Mouse (Mus musculus): ENCODE results near the gene Plekhn1. TPM values are rescaled to one million over a fixed set of nuclear protein-coding genes. Genes with fewer than 3 reads are reported as not detected.

Plekhn1 gene
- polyA plus RNA-seq, 1 experiment from 2014 or later = 27.7 TPM

- WGBS = 24% methylated on average over 2 of the region's 2 CpGs
- no peaks in the 10 kb centered on the region for H3K9me3 ChIP-seq (replicated peaks; ENCODE audit: control insufficient read depth, low read length)
- no peak for ATAC-seq (ENCODE audit: insufficient read depth, low FRiP score)
- peaks cover 64% of the 10 kb centered on the region for H3K4me1 ChIP-seq (ENCODE audit: control insufficient read depth, insufficient read depth, low read length)
- peak overlapping the region; percentile 18; the same call in 1 of the 2 replicates for H3K4me2 ChIP-seq (ENCODE audit: low read depth, low read length)
- H3K36me3 ChIP-seq (ENCODE audit: control insufficient read depth, insufficient read depth, low read length) = no peaks in the 10 kb centered on the region
- H3K27me3 ChIP-seq (ENCODE audit: control insufficient read depth, insufficient read depth, low read length) = no peaks in the 10 kb centered on the region
- no peak overlapping the region for H3K4me3 ChIP-seq (replicated peaks; ENCODE audit: low read length)
- peak overlapping the region; percentile 63; the same call in 1 of the 2 replicates for H3K27ac ChIP-seq (ENCODE audit: low read length)
- 0 out of 2 replicates have a peak overlapping the region, but pooled peaks have one; percentile 36 for H3K9ac ChIP-seq (ENCODE audit: low read length)
These were observed 41.5 kb downstream of the Plekhn1 start for GRCm38 (mm10) chr4:156193200-156193590.

DNA sequence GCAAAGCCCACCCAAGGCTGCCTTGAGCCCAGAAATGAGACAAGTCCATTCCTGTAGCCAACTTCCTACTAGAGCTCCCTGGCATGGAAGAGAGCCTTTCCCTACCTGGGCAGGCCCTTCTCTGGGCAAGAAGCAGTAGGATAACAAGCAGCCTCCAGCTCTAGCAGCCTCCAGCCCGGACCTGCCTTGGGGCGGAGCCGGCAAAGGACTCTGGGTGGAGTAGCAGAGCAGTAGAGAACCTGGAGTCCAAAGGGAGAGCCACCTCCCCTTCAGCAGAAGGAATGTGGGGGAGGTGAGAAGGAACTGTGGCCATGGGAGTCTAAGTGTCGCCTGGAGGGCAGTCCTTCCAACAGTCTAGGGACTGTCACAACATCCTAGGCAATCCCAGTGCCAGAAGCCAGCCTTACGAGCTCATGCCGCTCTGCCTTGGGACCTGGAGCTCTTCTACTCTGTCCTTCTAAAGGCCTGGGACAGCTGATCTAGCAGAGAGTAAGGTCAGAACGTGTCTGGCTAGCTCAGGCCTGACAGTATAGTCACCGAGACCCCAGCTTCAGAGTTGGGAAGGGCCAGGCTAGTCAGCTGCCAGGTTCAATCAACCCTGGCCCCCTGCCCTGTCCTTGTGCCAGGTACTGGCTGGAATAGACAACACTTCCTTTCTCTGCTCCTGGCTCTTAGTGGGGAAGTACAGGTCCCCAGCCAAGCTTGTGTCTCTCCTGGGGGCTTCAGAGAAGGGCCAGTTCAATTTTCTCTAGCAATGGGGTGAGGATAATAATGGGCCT, 42.0 kb downstream of the Plekhn1 start:
- Histone ChIP-seq H3K9me3 (replicated peaks; ENCODE audit: control insufficient read depth, low read length) (no peaks in the 10 kb centered on the region), H3K4me1 (ENCODE audit: control insufficient read depth, insufficient read depth, low read length) (peaks cover 64% of the 10 kb centered on the region), H3K9ac (ENCODE audit: low read length) (peak overlapping the region; percentile 36; the same call in 1 of the 2 replicates), H3K4me2 (ENCODE audit: low read depth, low read length) (peak overlapping the region; percentile 23), H3K27me3 (ENCODE audit: control insufficient read depth, insufficient read depth, low read length) (no peaks in the 10 kb centered on the region), H3K36me3 (ENCODE audit: control insufficient read depth, insufficient read depth, low read length) (no peaks in the 10 kb centered on the region), H3K27ac (ENCODE audit: low read length) (peak overlapping the region; percentile 63; the same call in 1 of the 2 replicates), H3K4me3 (replicated peaks; ENCODE audit: low read length) (no peak overlapping the region)
- 44% methylated on average over 8 of the region's 8 CpGs for WGBS
- peak; percentile 56; the same call in 1 of the 2 replicates for ATAC-seq (ENCODE audit: insufficient read depth, low FRiP score)

- 38% methylated on average over 6 of the region's 6 CpGs for WGBS
- ATAC-seq (ENCODE audit: insufficient read depth, low FRiP score) = peak; percentile 61
- no peaks in the 10 kb centered on the region for H3K36me3 ChIP-seq (ENCODE audit: control insufficient read depth, insufficient read depth, low read length)
- H3K27me3 ChIP-seq (ENCODE audit: control insufficient read depth, insufficient read depth, low read length) = no peaks in the 10 kb centered on the region
- peak overlapping the region; percentile 13 for H3K4me2 ChIP-seq (ENCODE audit: low read depth, low read length)
- peaks cover 46% of the 10 kb centered on the region for H3K4me1 ChIP-seq (ENCODE audit: control insufficient read depth, insufficient read depth, low read length)
- 0 out of 2 replicates have a peak overlapping the region, but pooled peaks have one; percentile 22 for H3K9ac ChIP-seq (ENCODE audit: low read length)
- 0 out of 2 replicates have a peak overlapping the region, but pooled peaks have one; percentile 39 for H3K27ac ChIP-seq (ENCODE audit: low read length)
- no peaks in the 10 kb centered on the region for H3K9me3 ChIP-seq (replicated peaks; ENCODE audit: control insufficient read depth, low read length)
- no peak overlapping the region for H3K4me3 ChIP-seq (replicated peaks; ENCODE audit: low read length)
These were observed 45.8 kb downstream of the Plekhn1 start for GRCm38 (mm10) chr4:156188811-156189323.

- Histone ChIP-seq H3K27ac (ENCODE audit: low read length) (0 out of 2 replicates have a peak overlapping the region, but pooled peaks have one; percentile 39), H3K9me3 (replicated peaks; ENCODE audit: control insufficient read depth, low read length) (no peaks in the 10 kb centered on the region), H3K36me3 (ENCODE audit: control insufficient read depth, insufficient read depth, low read length) (no peaks in the 10 kb centered on the region), H3K9ac (ENCODE audit: low read length) (0 out of 2 replicates have a peak overlapping the region, but pooled peaks have one; percentile 18), H3K4me1 (ENCODE audit: control insufficient read depth, insufficient read depth, low read length) (peaks cover 44% of the 10 kb centered on the region), H3K4me2 (ENCODE audit: low read depth, low read length) (no peak overlapping the region), H3K4me3 (replicated peaks; ENCODE audit: low read length) (no peak overlapping the region), H3K27me3 (ENCODE audit: control insufficient read depth, insufficient read depth, low read length) (no peaks in the 10 kb centered on the region)
- no peak for ATAC-seq (ENCODE audit: insufficient read depth, low FRiP score)
- WGBS = 70% methylated on average over 5 of the region's 5 CpGs
These were observed 46.4 kb downstream of the Plekhn1 start for GRCm38 (mm10) chr4:156188162-156188810.

DNA sequence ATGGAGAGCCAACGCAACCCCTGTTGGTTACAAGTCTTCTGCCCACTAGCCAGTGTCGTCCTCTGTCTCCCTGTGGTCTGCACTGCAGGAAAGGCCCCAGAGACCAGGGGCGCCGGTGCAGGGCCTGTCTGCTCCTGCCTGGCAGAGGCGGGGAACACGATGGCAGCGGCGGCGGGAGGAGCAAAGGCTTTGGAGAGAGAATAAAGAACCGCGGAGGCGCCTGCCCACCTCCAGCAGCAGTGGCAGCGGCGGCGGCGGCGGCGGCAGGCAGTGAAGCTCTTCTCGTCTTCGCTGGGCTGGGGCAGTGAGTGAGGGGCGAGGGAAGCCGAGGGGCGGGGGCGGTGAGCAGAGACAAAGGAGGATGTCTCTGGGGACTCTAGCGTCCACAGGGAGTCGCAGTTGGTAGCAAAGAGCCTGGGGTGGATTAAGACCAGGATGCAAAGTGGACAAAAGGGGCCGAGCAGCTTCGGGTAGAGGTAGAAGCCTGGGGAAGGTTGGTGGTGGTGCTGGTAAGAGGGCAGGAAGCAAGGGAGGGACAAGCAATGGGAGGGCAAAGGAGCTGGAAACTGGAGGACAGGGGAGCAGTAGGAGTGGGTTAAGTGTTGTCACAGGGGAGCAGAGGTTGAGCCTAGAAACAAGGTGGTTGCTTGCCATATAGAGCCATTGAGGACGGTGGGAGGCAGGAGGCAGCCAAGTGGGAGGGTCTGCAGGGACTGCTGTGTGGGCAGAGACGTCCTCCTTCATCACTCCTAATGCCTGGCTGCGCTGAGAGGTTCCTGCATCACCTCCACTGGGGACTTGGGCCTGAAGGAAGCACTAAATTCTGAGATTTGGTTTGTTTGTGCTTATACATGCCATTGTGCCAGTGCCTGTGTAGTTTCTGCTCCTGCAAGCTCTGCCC, 48.5 kb downstream of the Plekhn1 start:
- WGBS = 23% methylated on average over 31 of the region's 31 CpGs
- peak overlapping the region; percentile 42 for H3K9ac ChIP-seq (ENCODE audit: low read length)
- H3K27me3 ChIP-seq (ENCODE audit: control insufficient read depth, insufficient read depth, low read length) = no peaks in the 10 kb centered on the region
- H3K9me3 ChIP-seq (replicated peaks; ENCODE audit: control insufficient read depth, low read length) = no peaks in the 10 kb centered on the region
- H3K36me3 ChIP-seq (ENCODE audit: control insufficient read depth, insufficient read depth, low read length) = no peaks in the 10 kb centered on the region
- H3K4me2 ChIP-seq (ENCODE audit: low read depth, low read length) = peak overlapping the region; percentile 31
- peaks cover 25% of the 10 kb centered on the region for H3K4me1 ChIP-seq (ENCODE audit: control insufficient read depth, insufficient read depth, low read length)
- peak overlapping the region; percentile 2 for H3K4me3 ChIP-seq (replicated peaks; ENCODE audit: low read length)
- no peak for ATAC-seq (ENCODE audit: insufficient read depth, low FRiP score)
- H3K27ac ChIP-seq (ENCODE audit: low read length) = no peak overlapping the region

- Histone ChIP-seq H3K4me2 (ENCODE audit: low read depth, low read length) (peak overlapping the region; percentile 31), H3K4me3 (replicated peaks; ENCODE audit: low read length) (peak overlapping the region; percentile 2; the same call in 1 of the 2 replicates), H3K27me3 (ENCODE audit: control insufficient read depth, insufficient read depth, low read length) (no peaks in the 10 kb centered on the region), H3K9me3 (replicated peaks; ENCODE audit: control insufficient read depth, low read length) (no peaks in the 10 kb centered on the region), H3K4me1 (ENCODE audit: control insufficient read depth, insufficient read depth, low read length) (peaks cover 25% of the 10 kb centered on the region), H3K9ac (ENCODE audit: low read length) (no peak overlapping the region), H3K36me3 (ENCODE audit: control insufficient read depth, insufficient read depth, low read length) (no peaks in the 10 kb centered on the region), H3K27ac (ENCODE audit: low read length) (no peak overlapping the region)
- 81% methylated on average over 13 of the region's 13 CpGs for WGBS
- ATAC-seq (ENCODE audit: insufficient read depth, low FRiP score) = no peak
These were observed 49.2 kb downstream of the Plekhn1 start for GRCm38 (mm10) chr4:156185456-156185949.

- Histone ChIP-seq H3K27ac (ENCODE audit: low read length) (no peak overlapping the region), H3K4me1 (ENCODE audit: control insufficient read depth, insufficient read depth, low read length) (peaks cover 19% of the 10 kb centered on the region), H3K36me3 (ENCODE audit: control insufficient read depth, insufficient read depth, low read length) (peaks cover under 1% of the 10 kb centered on the region; the same call in 1 of the 2 replicates)
These were observed 50.2 kb downstream of the Plekhn1 start for GRCm38 (mm10) chr4:156184291-156184954.

DNA sequence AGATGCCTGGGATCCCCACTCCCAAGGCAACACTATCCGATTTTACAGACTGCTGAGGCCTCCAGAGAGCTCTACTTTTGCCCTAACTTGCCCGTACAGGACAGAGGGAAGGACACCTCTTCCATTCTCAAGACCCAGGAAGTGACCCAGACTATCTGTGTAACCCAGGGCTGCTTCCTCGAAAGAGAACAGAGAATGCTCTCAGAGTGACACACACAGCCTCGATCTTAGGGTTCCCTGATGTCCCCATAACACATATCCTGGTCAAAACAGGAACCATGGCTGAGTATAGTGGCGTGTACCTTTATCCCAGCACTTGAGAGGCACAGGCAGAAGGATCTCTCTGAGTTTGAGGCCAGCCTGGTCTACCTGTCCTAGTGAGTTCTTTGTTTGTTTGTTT, 50.9 kb downstream of the Plekhn1 start:
- Histone ChIP-seq H3K9me3 (replicated peaks; ENCODE audit: control insufficient read depth, low read length) (no peaks in the 10 kb centered on the region), H3K4me1 (ENCODE audit: control insufficient read depth, insufficient read depth, low read length) (peaks cover 12% of the 10 kb centered on the region), H3K9ac (ENCODE audit: low read length) (no peak overlapping the region), H3K27me3 (ENCODE audit: control insufficient read depth, insufficient read depth, low read length) (no peaks in the 10 kb centered on the region), H3K27ac (ENCODE audit: low read length) (no peak overlapping the region), H3K4me3 (replicated peaks; ENCODE audit: low read length) (no peak overlapping the region), H3K4me2 (ENCODE audit: low read depth, low read length) (no peak overlapping the region), H3K36me3 (ENCODE audit: control insufficient read depth, insufficient read depth, low read length) (peaks cover 7% of the 10 kb centered on the region)
- 82% methylated on average over 5 of the region's 5 CpGs for WGBS
- ATAC-seq (ENCODE audit: insufficient read depth, low FRiP score) = no peak

More at GRCm38 (mm10) chr4:156184291-156184954, 50.2 kb downstream of the Plekhn1 start:
- 81% methylated on average over 7 of the region's 7 CpGs for WGBS
- ATAC-seq (ENCODE audit: insufficient read depth, low FRiP score) = no peak
- Histone ChIP-seq H3K27me3 (ENCODE audit: control insufficient read depth, insufficient read depth, low read length) (no peaks in the 10 kb centered on the region), H3K9me3 (replicated peaks; ENCODE audit: control insufficient read depth, low read length) (no peaks in the 10 kb centered on the region), H3K9ac (ENCODE audit: low read length) (no peak overlapping the region), H3K4me3 (replicated peaks; ENCODE audit: low read length) (no peak overlapping the region), H3K4me2 (ENCODE audit: low read depth, low read length) (no peak overlapping the region)
